Mouse (Mus musculus): ENCODE data around the gene Ldlrad1.

Gene Ldlrad1

DNA sequence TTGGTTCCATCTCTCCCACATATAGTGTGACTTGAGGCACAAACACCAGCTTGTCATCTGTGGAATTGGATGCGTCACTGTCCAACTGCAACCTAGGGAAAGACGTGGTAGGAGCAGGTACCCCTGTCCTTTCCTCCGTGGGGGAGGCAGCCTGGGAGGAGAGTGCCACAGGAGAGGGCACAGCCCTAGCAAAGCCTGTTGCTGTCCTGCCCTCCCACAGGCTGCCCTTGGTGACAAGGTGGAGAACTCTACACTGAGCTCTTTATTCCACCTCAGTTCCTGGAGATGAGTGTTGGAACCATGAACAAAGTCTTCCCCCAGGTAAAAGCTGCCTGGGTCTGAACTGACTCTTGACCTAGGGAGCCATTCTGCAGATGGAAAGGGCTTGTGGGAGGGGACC is at the start of gene Ldlrad1:
Gene Ldlrad1 (plus strand): TSS at position 301 of the 400 bp plus-strand sequence.
- no peak for DNase-seq

DNA sequence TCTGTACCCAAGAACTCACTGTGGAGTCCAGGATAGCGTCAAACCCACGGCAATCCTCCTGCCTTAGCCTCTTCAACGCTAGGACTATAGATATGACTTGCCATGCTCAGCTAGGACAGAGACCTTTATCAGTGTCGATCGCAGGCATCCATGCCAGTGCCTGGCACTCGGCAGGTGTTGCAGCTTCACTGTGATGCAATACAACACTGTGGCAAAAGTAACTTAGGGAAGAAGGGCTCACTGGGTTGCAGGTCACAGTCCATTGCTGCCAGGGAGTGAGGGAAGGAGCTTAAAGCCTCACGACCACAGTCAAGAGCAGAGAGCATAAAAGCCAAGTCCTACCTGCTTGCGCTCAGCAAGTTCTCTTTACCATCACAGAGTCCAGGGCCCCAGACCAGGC is 48.8 kb upstream of the Ldlrad1 start:
- peak in 1 of 2 experiments; percentile 41 for DNase-seq

DNA sequence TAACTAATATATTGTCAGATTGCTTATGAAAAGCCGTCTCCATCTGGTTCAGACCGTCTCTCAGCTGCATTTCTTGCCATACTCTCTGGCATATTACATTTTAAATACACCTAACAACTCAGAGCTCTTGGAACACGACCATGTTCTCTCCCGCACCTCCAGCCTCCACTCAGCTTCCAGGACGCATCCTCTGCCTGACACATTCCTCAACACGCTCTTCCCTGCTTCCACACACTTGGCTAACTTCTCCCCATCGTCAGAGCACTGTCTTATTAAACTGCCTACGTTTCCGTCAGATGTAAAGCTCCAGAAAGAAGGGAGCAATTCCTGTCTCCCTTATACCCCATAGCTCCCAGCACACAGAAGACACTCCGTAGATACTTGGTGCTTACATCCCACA is 45.6 kb upstream of the Ldlrad1 start:
- DNase-seq, result no peak

DNA sequence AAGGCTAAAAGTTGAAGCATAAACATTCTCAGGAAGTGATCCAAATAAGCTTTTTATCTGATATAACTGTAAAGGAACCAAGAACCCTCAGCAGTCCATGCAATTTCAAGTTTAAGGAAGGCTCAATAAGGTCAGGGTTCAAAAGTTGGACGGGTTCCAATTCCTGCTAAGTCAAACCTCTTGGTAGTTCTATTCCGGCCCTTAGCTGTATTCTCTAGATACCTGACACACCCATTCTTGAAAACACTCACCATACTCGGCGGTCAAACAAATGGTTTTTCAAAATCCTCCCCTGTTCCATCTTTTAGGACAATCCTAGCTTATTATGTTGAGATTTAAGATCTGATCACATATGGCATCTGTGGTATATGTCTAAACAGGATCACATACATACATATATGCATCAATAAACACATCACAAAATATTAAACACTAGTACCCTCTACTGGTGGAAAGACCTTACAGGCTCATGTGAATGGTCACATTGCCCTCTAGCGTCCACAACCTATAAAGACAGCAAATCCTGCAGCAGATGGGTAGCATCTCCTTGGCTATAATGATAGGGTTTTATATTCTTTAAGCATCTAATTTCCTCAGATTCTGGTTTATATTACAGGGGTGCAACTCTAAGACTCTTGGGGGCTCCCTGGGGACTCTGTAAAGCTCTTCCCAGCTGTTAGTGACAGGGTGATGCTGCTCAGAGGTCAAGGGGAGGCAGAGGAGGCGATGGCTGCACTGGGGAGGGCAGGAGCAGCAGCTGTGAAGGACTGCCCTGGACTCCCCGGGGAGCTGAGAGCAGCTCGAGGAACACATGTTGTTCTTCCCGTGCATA is 45.0 kb upstream of the Ldlrad1 start:
- DNase-seq, result peak; percentile 74 to 80

DNA sequence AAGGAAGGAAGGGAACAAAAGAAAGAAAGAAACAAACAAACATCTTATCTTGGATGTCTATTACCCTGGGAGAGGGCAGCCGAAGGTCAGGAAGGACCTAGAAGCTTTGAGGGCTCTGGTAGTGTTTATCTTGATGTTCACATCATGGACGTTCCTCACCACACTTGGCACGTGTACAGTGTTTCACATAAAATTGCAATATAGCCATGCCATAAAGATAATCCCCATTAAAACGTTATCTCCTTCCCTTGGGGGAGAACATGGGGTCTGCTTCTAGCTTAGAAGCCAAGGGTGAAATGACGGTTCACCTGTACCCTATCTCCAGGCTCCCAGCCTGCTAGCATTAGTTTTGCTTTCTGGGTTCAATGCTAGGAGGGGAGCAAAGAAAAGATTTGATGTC is 42.3 kb upstream of the Ldlrad1 start:
- DNase-seq, result no peak

DNA sequence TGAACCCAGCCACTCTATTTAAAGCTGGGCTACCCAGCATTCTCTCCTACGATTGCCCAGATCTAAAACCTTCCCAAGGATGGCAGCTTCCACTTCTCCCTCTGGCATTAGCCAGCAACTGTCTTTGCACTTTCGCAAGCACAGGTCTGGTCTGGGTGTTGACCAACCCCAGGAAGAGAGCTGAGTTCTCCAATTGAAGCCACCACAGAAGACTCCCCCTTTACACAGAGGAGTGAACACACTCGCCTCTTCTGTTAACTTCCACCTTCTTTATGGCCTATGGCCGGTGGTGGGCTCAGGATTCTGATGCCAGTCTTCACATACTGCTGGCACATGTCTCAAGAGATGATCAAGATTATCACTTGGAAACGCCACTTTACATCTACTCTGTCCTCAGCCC is 41.2 kb upstream of the Ldlrad1 start:
- DNase-seq, result no peak

DNA sequence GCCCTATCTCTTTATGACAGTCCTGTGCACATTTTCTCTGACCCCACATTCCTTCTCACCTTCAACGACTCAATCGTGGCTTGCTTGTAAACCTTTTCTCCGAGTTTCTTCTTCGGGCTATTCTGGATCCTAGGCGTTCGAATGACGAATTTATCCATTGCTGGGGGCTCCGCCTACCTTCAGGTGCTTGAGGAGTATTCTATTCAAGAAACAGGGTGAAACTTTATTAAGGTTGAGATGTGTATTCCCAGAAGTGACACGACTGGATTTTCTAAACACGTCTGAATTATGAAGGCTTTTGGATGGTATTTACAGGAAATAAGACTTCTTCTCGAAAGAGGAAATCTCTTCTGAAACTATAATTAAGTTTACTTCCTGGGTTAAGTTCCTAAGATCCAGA is 31.5 kb upstream of the Ldlrad1 start:
- DNase-seq, result no peak

DNA sequence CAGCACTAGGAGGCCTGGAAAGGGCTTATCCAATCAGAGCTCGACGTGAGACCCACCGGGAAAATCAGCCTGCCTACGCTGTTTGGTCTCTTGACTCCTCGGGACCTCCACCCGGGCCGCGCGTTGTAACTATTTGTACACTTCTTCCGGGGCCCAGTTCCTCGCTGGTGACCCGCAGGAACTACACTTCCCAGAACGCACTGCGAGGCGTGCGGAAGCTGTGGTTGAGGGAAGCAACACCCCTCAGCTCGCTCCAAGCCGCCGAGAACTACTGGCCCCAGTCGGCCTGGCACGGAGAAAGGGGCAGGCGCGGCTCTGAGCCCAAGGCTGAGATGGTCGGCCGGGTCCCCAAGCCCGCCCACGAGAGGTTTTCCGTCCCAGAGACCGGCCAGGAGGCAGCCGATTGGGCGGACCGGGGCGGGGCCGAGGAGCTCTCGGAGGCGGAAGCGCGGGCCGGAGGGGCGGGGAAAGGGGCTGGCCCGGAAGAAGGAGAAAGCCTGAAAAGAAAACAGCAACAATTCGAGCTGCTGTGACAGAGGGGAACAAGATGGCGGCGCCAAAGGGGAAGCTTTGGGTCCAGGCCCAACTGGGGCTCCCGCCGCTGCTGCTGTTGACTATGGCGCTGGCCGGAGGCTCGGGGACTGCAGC is 30.7 kb upstream of the Ldlrad1 start, which contains the start of gene Tmem59:
Gene Tmem59 (plus strand): TSS at position 218 of the 648 bp plus-strand sequence.
- DNase-seq, result peak; percentile 98 to 99

DNA sequence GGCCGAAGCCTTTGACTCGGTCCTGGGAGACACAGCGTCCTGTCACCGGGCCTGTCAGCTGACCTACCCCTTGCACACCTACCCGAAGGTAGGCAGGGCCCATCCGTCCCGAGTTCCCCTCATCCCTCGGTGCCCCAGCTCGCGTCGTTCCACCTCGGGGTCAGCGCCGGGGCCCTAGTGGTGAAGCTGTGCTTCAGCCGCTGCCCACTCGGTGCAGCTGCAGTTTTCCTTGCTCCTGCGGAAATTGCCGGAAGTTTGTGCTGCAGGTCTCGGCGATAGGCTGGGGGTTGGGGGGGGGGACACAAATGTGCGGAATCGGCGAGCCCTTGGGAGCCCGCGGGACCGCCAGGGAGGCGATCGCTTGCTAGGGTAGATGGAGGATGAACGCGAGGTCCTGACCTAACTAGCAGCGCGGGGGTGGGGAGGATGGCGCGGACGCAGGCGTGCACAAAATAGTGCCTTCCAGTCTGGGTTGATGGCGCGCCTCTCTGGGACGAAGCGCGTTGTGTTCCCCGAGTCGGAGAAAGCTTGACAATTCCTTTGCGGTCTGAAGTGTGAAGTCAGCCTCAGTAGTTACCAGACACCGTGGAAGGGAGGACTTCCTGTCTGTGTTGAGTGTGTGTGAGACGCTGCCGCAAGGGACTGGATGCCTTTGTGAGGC is 30.0 kb upstream of the Ldlrad1 start, which contains the start of gene Tceanc2:
Gene Tceanc2 (minus strand): TSS at position 287 of the 661 bp plus-strand sequence.
- DNase-seq, result peak; percentile 46 to 75

DNA sequence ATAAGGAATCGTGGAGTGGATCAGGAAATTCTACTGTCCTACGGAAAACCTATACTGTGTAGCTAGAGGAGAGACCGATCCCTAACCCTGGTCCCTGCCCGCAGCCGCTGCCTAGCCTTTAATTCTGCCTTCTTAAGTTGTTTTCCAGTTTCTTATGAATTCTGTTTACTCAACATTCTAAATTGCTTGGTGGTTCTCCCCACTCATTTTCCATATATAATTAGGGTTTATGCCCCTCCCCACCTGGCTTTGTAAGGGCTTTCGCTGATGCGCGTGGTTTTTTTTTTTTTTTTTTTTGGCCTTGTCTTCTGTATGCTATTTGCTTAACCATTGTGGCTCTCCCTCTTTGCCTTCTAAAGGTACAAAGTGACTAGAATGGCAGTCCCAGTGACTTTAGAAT is 29.4 kb upstream of the Ldlrad1 start:
- DNase-seq, result no peak

DNA sequence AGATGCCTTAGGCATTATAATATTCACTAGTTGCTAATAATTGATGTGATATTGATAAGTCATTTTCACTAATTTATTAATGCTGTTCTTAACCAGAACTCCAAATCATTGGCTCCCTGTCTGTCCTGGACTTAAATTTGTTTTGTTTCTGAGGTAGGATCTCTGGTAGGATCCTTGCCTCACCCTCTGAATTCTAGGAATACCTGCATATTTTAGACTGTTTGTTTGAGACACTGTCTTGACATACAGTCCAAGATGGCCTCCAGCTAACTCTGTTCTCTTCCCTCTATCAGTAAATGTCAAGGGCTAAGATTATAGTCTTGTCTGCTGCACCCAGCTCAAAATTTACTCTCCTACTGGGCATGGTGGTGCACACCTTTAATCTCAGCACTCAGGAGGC is 28.2 kb upstream of the Ldlrad1 start:
- DNase-seq, result no peak

DNA sequence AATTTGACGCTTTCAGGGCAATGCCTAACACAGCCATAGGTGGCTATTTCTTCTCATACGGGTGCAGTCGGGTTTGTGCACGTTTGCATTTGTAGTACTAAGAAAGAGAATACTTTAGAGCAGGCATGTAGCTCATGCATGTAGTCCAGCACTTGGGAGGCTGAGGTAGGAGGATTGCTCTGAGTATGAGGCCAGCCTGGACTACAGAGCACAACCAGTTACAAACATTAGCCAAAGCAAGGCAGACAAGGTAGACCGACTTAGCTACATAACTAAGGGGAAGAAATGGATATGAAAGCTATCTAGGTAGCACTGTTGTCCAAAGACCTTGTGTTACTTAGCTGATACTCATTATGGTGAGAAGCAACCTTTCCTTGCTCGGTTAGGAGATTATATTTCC is 27.1 kb upstream of the Ldlrad1 start:
- no peak for DNase-seq

DNA sequence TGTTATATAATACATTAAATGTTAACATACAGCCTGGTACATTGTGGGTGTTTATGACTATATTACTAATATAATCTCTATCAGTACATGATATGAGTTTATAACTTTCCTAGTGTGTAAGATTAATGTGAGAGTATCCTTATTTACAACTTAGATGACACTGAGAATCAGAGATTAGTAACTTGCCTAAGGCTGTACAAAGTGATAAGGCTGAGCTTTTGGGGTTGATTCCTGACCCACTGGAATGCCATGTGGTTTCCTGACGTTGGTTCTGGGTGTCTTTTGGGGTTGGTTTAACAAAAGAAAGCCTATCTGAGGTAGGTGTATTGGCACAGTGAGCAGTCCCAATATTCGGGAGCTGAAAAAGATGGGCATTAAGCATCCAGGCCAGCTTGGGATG is 26.2 kb upstream of the Ldlrad1 start:
- DNase-seq, result no peak

DNA sequence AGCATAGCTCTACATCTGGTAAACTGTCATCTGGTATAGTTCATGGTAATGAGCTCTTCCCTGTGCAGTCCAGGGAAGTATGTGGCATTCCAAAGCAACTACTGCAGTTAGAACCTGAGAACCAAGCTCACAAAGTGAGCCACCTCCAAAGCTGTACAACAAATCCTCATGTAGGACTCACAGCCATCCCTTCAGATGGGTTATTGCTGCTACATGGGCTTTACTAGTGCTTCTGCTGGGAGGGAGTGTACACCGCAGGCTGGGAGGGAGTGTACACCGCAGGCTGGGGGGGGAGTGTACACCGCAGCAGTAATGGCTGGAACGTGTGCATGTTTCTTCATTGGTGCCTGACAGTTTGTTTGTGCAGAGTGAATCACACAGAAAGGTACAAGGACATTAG is 25.8 kb upstream of the Ldlrad1 start:
- DNase-seq, result no peak

DNA sequence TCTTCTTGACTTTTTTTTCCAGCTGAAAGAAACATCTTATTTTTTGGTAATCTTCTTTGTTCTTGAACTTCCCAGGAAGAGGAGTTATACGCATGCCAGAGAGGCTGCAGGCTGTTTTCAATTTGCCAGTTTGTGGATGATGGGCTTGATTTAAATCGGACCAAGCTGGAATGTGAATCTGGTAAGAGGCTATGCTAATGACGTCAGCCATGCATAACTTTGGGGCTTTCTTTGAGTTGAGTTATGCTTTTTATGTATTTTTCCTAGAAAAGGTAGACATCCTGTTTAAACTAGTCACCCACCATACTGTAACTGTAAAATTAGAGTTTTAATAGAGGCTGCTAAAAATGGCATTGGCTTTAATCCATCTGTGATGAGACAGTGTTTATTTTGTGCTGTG is 23.3 kb upstream of the Ldlrad1 start:
- no peak for DNase-seq

DNA sequence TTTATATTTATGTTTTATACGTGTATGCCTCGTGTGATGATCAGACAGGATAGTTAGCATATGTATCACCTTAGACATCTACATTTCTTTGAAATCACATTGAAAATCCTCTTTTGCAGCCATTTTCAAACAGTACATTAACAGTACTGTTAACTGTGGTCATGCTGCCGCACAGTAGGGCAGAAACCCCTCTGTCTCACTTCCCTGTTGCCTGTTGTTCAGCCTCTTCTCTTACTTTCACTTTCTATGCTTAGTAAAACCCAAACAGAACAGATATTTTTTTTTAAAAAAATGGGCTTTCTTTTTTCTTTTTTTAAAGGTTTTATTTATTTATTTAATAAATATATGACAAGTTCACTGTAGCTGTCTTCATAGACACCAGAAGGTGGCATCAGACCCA is 15.1 kb upstream of the Ldlrad1 start:
- DNase-seq, result no peak

DNA sequence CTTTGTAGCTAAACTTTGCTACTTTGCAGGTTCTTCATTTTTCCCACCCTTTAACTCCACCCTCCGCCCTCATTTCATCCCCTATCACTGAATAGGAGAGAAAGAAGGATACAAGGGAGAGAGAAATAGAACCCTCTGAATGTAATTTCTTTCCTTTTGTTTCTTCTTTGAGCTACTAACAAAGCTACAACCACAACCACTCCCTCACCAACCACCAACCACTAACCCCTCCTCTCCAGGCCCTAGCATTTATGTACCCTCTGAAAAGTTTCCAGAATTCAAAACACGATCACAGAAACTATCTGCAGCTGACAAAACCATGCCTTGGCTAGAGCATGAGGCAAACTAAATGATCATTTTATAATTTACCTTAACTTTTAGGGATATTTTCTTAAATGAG is 12.5 kb upstream of the Ldlrad1 start:
- DNase-seq, result no peak

DNA sequence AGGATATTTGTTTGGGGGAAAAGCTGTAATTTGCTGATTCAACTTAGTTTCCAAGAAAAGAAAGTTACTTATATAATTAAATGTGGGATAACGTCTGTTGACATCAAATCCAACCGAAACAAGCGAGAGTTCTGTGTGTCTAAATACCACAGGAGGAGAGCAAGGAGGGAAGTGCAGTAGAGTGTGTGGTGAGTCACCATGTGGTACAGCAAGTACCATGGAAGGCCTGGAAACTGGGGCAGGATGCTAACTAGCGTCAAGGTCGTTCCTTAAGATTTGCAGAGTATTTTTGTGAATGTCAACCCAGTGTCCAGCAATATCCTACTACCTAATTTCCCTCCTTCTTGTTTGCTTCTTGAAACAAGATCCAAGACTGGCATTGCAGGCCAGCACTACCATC is 10.9 kb upstream of the Ldlrad1 start:
- no peak for DNase-seq

DNA sequence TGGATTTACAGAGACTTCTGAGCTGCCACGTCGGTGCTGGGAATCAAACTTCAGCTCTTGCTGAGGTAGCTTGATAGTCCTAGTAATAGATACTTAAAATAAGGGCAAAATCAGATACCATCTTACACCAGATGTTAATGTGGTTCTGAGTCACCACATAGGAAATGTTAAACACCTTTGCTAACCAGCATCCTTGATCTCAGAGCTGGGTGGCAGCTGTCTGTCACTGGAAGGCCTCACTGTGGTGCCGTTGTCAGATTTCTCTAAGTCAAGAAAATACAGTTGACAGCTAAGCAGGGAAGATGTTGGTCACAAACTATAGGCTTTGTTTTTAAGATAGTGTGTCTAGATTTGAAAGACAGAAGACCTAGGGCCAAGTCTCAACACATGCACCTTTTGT is 7.2 kb upstream of the Ldlrad1 start:
- DNase-seq, result no peak

DNA sequence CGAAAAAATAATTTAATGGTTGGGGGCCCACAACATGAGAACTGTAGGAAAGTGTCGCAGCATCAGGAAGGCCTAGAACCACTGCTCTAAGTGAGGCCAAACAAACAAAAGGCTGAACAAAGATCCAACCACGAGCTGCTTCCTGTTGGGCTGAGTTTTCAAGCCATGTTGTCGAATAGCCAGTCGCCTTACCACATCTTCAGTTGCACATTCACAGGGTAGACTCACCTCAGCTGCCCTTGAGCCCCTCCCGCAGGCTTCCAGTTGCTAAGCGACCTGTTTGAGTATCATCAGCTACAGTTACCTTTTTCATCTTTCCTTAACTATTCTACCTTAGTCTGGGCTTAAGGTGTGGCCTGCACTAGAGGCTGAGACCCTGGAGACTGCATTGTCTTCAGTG is 6.0 kb upstream of the Ldlrad1 start:
- DNase-seq, result no peak

DNA sequence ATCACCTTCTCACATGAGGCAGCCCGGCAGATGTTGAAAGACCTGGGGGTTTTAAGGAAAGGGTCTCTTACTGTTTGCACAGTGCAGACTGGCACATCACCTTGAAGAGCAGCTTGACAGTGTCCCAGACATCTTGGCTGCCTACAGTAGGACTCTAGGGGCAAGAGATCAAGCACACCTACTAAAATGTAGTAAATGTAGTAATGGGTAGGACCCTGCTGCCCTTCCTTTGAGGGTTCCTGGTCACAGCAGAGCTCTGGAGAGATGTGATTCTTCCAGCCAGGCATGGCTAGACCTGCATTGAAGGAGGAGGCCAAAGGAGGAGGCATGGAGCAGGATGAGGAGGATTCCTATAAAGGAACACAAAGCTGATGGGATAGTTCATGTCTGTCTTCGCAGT is 2.0 kb upstream of the Ldlrad1 start:
- DNase-seq, result no peak

DNA sequence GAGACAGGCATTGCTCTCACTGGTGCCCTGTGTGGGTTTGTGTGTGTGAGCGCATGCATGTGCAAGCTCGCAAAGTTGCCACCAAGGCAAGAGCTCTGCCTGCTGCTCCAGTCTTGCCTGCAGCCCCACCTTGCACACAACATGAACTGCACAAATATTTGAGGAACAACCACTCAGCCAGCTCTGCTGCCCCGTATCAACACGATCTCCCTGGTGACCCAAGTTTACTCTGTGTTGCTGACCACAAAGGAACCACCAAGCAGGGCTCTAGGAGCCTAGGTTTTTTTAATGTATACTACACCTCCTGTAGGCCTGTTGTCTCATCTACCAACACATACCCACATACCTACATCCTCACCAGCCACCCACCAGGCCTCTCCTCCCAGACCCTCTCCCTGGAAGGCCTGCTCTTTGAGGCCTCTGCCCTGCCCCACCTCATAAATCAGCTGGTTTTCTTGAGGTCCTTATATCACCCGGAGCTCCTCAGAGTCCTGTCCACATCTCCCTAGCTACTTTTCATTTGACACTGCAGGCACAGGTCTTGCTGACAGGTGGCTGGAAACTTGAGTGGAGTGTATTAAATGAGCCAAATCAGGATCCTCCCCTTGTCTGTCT is 1.6 kb downstream of the Ldlrad1 start:
- DNase-seq, result no peak

DNA sequence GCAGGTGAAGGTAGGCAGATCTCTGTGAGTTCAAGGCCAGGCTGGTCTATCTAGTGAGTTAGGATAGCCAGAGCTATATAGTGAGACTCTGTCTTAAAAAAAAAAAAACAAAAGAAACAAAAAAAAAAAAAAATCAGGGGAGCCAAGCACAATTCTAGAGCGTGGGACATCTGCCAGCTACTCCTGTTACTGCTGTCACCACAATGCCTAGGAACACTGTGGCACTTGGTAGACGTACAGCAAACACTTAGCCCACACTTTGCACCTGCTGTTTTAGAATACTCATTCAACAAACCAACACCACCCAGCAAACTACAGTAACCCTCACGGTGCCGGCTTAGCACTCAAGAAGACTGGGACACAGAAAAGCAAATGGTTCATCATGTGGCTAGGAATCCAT is 2.5 kb downstream of the Ldlrad1 start:
- no peak for DNase-seq

All from kidney, postnatal 36 days (tissue).